Mouse (Mus musculus): Measurements from ENCODE around the gene Slc4a4.

DNA sequence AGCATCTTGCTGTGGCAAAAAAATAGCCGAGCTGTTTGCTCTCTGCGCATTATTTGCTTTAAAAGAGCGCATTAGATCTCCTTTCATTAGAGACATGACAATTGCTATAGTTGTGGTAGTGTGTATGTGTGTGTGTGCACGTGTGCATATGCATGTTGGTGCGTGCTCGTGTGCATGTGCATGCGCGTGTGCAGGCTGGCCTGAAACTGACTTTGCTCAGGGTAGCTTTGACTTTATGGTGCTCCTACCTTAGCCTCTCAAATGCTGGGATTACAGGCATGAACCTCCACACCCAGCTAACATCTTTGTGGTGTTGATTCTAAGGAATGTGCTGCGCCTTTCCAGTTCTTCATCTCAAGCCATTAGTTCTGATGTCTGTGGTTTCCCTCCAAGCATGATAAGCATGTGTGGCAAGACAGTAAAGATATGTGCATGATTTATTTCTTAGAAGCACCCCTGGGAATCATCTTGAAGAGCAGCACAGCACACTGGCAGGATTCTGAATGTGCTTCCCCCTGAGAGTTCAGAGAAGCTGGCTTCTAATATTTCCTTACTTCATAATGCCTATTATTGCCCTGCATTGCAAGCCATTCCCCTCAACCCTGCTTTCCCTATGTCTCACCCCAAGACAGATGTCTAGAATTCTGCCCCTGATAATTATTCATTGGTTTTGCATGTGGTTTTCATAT lies 373.3 kb downstream of the Slc4a4 start:
- TF ChIP-seq CTCF (IDR thresholded peaks at IDR 0.05; ENCODE audit: low read depth) (no peak), EP300 (IDR thresholded peaks at IDR 0.05; ENCODE audit: low read depth) (no peak)
